Mouse (Mus musculus): ENCODE measurements at regions not wholly inside any gene's neighbourhood (a gene's known extent, or its start where the extent isn't known, plus 50 kb on each side); places are given as distances from the start of the nearest gene placed in this dataset.

GRCm38 (mm10) chr13:6292098-6292497 is 255.9 kb upstream of the Pitrm1 start:
- H3K9ac ChIP-seq (ENCODE audit: low read depth, low read length) = no peak overlapping the region
- no peaks in the 10 kb centered on the region for H3K36me3 ChIP-seq (ENCODE audit: control insufficient read depth, insufficient read depth, low read length)
- no peak overlapping the region for H3K4me3 ChIP-seq (ENCODE audit: low read length)
- H3K27ac ChIP-seq (ENCODE audit: low read depth, low read length) = no peak overlapping the region
- no peaks in the 10 kb centered on the region for H3K9me3 ChIP-seq (ENCODE audit: control insufficient read depth, low read length)
- H3K4me2 ChIP-seq (ENCODE audit: low read length) = no peak overlapping the region
- no peak for ATAC-seq
- H3K4me1 ChIP-seq (ENCODE audit: control insufficient read depth, insufficient read depth, low read depth, low read length) = no peaks in the 10 kb centered on the region
- no peaks in the 10 kb centered on the region for H3K27me3 ChIP-seq (replicated peaks; ENCODE audit: control insufficient read depth, insufficient read depth, low read length)
- 52% methylated on average over 3 of the region's 3 CpGs for WGBS

- no peak overlapping the region for H3K4me3 ChIP-seq (ENCODE audit: low read length)
- no peaks in the 10 kb centered on the region for H3K27me3 ChIP-seq (replicated peaks; ENCODE audit: control insufficient read depth, insufficient read depth, low read length)
- no peak for ATAC-seq
- no peaks in the 10 kb centered on the region for H3K9me3 ChIP-seq (ENCODE audit: control insufficient read depth, low read length)
- H3K4me2 ChIP-seq (ENCODE audit: low read length) = no peak overlapping the region
- H3K27ac ChIP-seq (ENCODE audit: low read depth, low read length) = no peak overlapping the region
- H3K36me3 ChIP-seq (ENCODE audit: control insufficient read depth, insufficient read depth, low read length) = no peaks in the 10 kb centered on the region
- H3K9ac ChIP-seq (ENCODE audit: low read depth, low read length) = no peak overlapping the region
- H3K4me1 ChIP-seq (ENCODE audit: control insufficient read depth, insufficient read depth, low read depth, low read length) = no peaks in the 10 kb centered on the region
Observed at GRCm38 (mm10) chr13:6305718-6306117, 242.2 kb upstream of the Pitrm1 start.

- WGBS = 51% methylated on average over 4 of the region's 4 CpGs
- Histone ChIP-seq H3K27ac (ENCODE audit: low read depth, low read length) (no peak overlapping the region), H3K4me1 (ENCODE audit: control insufficient read depth, insufficient read depth, low read depth, low read length) (no peaks in the 10 kb centered on the region), H3K4me2 (ENCODE audit: low read length) (no peak overlapping the region), H3K4me3 (ENCODE audit: low read length) (no peak overlapping the region), H3K9ac (ENCODE audit: low read depth, low read length) (no peak overlapping the region), H3K36me3 (ENCODE audit: control insufficient read depth, insufficient read depth, low read length) (no peaks in the 10 kb centered on the region), H3K9me3 (ENCODE audit: control insufficient read depth, low read length) (no peaks in the 10 kb centered on the region), H3K27me3 (replicated peaks; ENCODE audit: control insufficient read depth, insufficient read depth, low read length) (no peaks in the 10 kb centered on the region)
- ATAC-seq = peak; percentile 31; the same call in 1 of the 2 replicates
Observed at GRCm38 (mm10) chr13:6306616-6306988, 241.3 kb upstream of the Pitrm1 start.

DNA sequence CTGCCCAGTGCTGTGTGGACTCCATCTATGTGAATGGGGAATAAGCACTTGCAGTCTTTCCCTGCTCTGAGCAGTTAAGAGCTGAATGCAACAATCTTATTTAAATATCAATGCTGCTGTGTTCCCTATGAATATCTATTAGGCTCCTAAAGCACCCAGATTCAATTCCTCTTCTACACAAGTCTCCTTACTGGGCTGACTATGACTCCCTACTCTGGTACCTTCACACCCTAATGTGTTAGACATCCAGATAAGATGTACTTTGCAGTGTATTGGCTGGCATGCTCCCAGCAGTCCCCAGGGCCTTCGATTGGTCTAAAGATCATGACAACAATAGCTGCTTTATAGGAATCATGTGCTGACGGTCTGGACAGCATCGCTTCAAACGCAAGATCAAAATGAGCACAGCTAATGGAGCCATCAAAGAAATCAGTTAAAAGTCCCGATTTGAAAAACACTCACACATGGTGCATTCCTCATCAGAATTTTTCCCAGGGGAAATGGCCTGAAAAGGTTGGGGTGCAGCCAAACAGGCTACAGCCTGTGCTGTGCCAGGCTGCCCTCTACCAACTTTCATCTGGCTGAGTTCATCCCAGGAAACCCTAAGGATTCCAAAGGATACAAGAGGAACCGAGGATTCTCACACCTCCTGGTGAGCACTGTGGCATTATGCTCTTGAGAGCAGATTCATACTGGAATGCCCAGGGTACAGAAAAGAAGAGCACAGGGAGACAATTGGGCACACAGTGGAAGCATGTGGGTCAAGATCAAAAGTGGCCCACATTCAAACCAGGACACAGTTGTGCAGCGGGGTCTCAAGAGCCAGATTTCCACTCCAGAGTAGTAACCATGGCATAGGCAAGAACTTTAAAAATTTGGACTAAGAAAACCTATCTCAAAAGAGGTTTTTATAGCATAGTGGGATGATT is 240.7 kb upstream of the Pitrm1 start:
- Histone ChIP-seq H3K27ac (ENCODE audit: low read depth, low read length) (no peak overlapping the region), H3K4me3 (ENCODE audit: low read length) (no peak overlapping the region), H3K36me3 (ENCODE audit: control insufficient read depth, insufficient read depth, low read length) (no peaks in the 10 kb centered on the region), H3K4me2 (ENCODE audit: low read length) (no peak overlapping the region), H3K4me1 (ENCODE audit: control insufficient read depth, insufficient read depth, low read depth, low read length) (no peaks in the 10 kb centered on the region), H3K9ac (ENCODE audit: low read depth, low read length) (no peak overlapping the region), H3K9me3 (ENCODE audit: control insufficient read depth, low read length) (no peaks in the 10 kb centered on the region), H3K27me3 (replicated peaks; ENCODE audit: control insufficient read depth, insufficient read depth, low read length) (no peaks in the 10 kb centered on the region)
- 39% methylated on average over 7 of the region's 7 CpGs for WGBS
- peak; percentile 93 for ATAC-seq

DNA sequence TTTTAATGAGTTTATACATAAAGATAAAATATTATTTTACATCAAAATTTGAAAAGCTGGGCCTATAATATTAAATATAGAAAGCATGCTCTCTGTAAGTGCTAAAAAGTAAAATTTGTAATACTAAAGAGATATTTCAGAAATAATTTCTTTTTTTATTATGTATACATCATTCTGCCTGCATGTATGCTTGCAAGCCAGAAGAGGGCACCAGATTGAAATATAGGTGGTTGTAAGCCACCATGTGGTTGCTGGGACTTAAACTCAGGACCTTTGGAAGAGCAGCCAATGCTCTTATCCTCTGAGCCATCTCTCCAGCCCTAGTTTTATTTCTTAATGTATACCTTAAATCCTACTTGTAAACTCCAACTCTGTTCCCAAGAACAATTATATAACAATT is 231.7 kb upstream of the Pitrm1 start:
- no peaks in the 10 kb centered on the region for H3K9me3 ChIP-seq (ENCODE audit: control insufficient read depth, low read length)
- no peaks in the 10 kb centered on the region for H3K4me1 ChIP-seq (ENCODE audit: control insufficient read depth, insufficient read depth, low read depth, low read length)

DNA sequence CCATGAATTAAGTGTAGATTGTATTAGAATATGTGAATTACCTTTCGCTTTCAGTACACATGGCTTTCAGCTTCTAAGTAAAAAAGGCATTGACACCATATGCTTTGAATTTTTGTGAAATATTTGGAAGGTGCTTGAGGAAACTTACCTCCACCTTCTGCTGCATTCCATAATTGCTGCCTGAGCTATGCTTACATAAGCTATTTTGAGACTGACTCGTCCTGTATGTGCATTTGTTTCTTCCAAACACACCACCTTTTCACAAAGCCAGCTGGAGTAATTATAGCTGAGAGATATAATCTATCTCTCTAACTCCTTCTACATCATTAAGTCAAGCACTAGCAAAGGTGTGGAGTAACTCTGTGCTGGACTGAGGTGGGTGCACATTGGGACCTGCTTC is 224.0 kb upstream of the Pitrm1 start:
- no peak for ATAC-seq
- Histone ChIP-seq H3K27me3 (replicated peaks; ENCODE audit: control insufficient read depth, insufficient read depth, low read length) (no peaks in the 10 kb centered on the region), H3K4me2 (ENCODE audit: low read length) (no peak overlapping the region), H3K9ac (ENCODE audit: low read depth, low read length) (no peak overlapping the region), H3K9me3 (ENCODE audit: control insufficient read depth, low read length) (no peaks in the 10 kb centered on the region), H3K27ac (ENCODE audit: low read depth, low read length) (no peak overlapping the region), H3K4me1 (ENCODE audit: control insufficient read depth, insufficient read depth, low read depth, low read length) (no peaks in the 10 kb centered on the region), H3K4me3 (ENCODE audit: low read length) (no peak overlapping the region), H3K36me3 (ENCODE audit: control insufficient read depth, insufficient read depth, low read length) (no peaks in the 10 kb centered on the region)
- 77% methylated on average over 2 of the region's 2 CpGs for WGBS

More for the DNA sequence above, 231.7 kb upstream of the Pitrm1 start:
- Histone ChIP-seq H3K27me3 (replicated peaks; ENCODE audit: control insufficient read depth, insufficient read depth, low read length) (no peaks in the 10 kb centered on the region), H3K27ac (ENCODE audit: low read depth, low read length) (no peak overlapping the region), H3K36me3 (ENCODE audit: control insufficient read depth, insufficient read depth, low read length) (no peaks in the 10 kb centered on the region), H3K4me2 (ENCODE audit: low read length) (no peak overlapping the region), H3K4me3 (ENCODE audit: low read length) (no peak overlapping the region), H3K9ac (ENCODE audit: low read depth, low read length) (no peak overlapping the region)
- no peak for ATAC-seq

DNA sequence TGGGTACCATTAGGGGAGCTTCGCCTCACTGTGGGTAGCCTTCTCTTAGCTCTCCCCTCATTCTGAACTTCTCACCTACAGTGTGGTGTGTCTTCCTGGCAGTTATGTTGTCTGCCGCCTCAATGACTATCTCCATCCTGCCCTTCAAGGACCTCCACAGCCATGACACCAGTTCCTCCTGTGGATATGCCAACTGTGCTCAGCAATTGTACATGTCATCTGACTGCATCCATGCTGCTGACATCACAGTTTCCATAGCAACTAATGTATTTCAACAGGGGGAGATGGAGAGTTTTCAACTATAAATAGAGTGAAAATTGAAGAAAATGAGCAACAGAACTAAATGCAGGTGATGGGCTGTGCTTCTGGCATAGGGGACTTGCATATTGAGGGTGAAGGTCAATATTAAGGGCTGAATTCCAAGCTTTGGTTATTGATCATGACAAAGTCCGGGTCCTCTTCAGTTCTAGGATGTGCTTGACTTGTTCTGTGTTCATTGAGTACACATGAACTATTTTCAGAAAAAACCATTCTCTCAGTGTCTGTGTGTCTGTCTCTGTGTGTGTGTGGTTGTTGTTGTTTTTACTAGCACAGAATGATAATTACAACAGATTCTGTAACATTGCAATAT is 217.5 kb upstream of the Pitrm1 start:
- peak; percentile 75 for ATAC-seq
- 86% methylated on average over 3 of the region's 3 CpGs for WGBS

GRCm38 (mm10) chr13:6340157-6340556 is 207.8 kb upstream of the Pitrm1 start:
- Histone ChIP-seq H3K27me3 (replicated peaks; ENCODE audit: control insufficient read depth, insufficient read depth, low read length) (no peaks in the 10 kb centered on the region), H3K4me3 (ENCODE audit: low read length) (no peak overlapping the region), H3K9ac (ENCODE audit: low read depth, low read length) (no peak overlapping the region), H3K27ac (ENCODE audit: low read depth, low read length) (no peak overlapping the region), H3K36me3 (ENCODE audit: control insufficient read depth, insufficient read depth, low read length) (no peaks in the 10 kb centered on the region), H3K9me3 (ENCODE audit: control insufficient read depth, low read length) (no peaks in the 10 kb centered on the region; the same call in none of the 2 replicates), H3K4me1 (ENCODE audit: control insufficient read depth, insufficient read depth, low read depth, low read length) (no peaks in the 10 kb centered on the region; the same call in 1 of the 2 replicates), H3K4me2 (ENCODE audit: low read length) (no peak overlapping the region)
- peak; percentile 68; the same call in 1 of the 2 replicates for ATAC-seq
- WGBS = 64% methylated on average over 7 of the region's 7 CpGs

More for the DNA sequence above, 217.5 kb upstream of the Pitrm1 start:
- H3K27ac ChIP-seq (ENCODE audit: low read depth, low read length) = no peak overlapping the region
- no peak overlapping the region for H3K9ac ChIP-seq (ENCODE audit: low read depth, low read length)
- H3K9me3 ChIP-seq (ENCODE audit: control insufficient read depth, low read length) = no peaks in the 10 kb centered on the region; the same call in 1 of the 2 replicates
- H3K36me3 ChIP-seq (ENCODE audit: control insufficient read depth, insufficient read depth, low read length) = no peaks in the 10 kb centered on the region
- no peaks in the 10 kb centered on the region for H3K4me1 ChIP-seq (ENCODE audit: control insufficient read depth, insufficient read depth, low read depth, low read length)
- H3K27me3 ChIP-seq (replicated peaks; ENCODE audit: control insufficient read depth, insufficient read depth, low read length) = no peaks in the 10 kb centered on the region
- H3K4me2 ChIP-seq (ENCODE audit: low read length) = no peak overlapping the region
- H3K4me3 ChIP-seq (ENCODE audit: low read length) = no peak overlapping the region

- WGBS = 44% methylated on average over 3 of the region's 3 CpGs
- H3K4me2 ChIP-seq (ENCODE audit: low read length) = no peak overlapping the region
- H3K9me3 ChIP-seq (ENCODE audit: control insufficient read depth, low read length) = no peaks in the 10 kb centered on the region; the same call in 1 of the 2 replicates
- H3K4me1 ChIP-seq (ENCODE audit: control insufficient read depth, insufficient read depth, low read depth, low read length) = no peaks in the 10 kb centered on the region; the same call in 1 of the 2 replicates
- no peaks in the 10 kb centered on the region for H3K27me3 ChIP-seq (replicated peaks; ENCODE audit: control insufficient read depth, insufficient read depth, low read length)
- H3K9ac ChIP-seq (ENCODE audit: low read depth, low read length) = no peak overlapping the region
- no peak overlapping the region for H3K4me3 ChIP-seq (ENCODE audit: low read length)
- no peaks in the 10 kb centered on the region for H3K36me3 ChIP-seq (ENCODE audit: control insufficient read depth, insufficient read depth, low read length)
- peak; percentile 83 for ATAC-seq
- no peak overlapping the region for H3K27ac ChIP-seq (ENCODE audit: low read depth, low read length)
Observed at GRCm38 (mm10) chr13:6341102-6341737, 206.7 kb upstream of the Pitrm1 start.
